Mouse (Mus musculus): Measurements from ENCODE around the gene Lias.
A peak's percentile ranks its signal among the peaks of the same experiment; 100 is the strongest.

Gene Lias

GRCm38 (mm10) chr5:65425251-65425650 is 34.0 kb downstream of the Lias start:
- DNase-seq (ENCODE audit: low spot score in 2 of 2), result no peak

GRCm38 (mm10) chr5:65428321-65428720 is 37.0 kb downstream of the Lias start:
- DNase-seq (ENCODE audit: low spot score in 2 of 2), result no peak

GRCm38 (mm10) chr5:65429441-65429840 is 38.1 kb downstream of the Lias start:
- DNase-seq (ENCODE audit: low spot score in 2 of 2), result no peak

GRCm38 (mm10) chr5:65434471-65435362 is 43.4 kb downstream of the Lias start:
- DNase-seq (ENCODE audit: low spot score in 2 of 2), result peak; percentile 44 to 65

- DNase-seq (ENCODE audit: low spot score in 2 of 2), result no peak
Measured at GRCm38 (mm10) chr5:65435363-65435805, 44.1 kb downstream of the Lias start.

GRCm38 (mm10) chr5:65435806-65436561 is 44.7 kb downstream of the Lias start, which contains the start of gene Ugdh:
Gene Ugdh, minus strand, starts transcription at chr5:65435949.
- DNase-seq (ENCODE audit: low spot score in 2 of 2), result peak; percentile 97 to 98

- DNase-seq (ENCODE audit: low spot score in 2 of 2), result no peak
Measured at GRCm38 (mm10) chr5:65438041-65438440, 46.7 kb downstream of the Lias start.

- no peak for DNase-seq (ENCODE audit: low spot score in 2 of 2)
Measured at GRCm38 (mm10) chr5:65444981-65445380, 53.7 kb downstream of the Lias start.

GRCm38 (mm10) chr5:65446756-65447155 is 55.5 kb downstream of the Lias start:
- DNase-seq (ENCODE audit: low spot score in 2 of 2), result no peak

- no peak for DNase-seq (ENCODE audit: low spot score in 2 of 2)
Measured at GRCm38 (mm10) chr5:65447826-65448225, 56.5 kb downstream of the Lias start.

GRCm38 (mm10) chr5:65448941-65449340 is 57.6 kb downstream of the Lias start:
- DNase-seq (ENCODE audit: low spot score in 2 of 2), result no peak

GRCm38 (mm10) chr5:65454771-65455170 is 63.5 kb downstream of the Lias start:
- no peak for DNase-seq (ENCODE audit: low spot score in 2 of 2)

- no peak for DNase-seq (ENCODE audit: low spot score in 2 of 2)
Measured at GRCm38 (mm10) chr5:65457086-65457827, 66.0 kb downstream of the Lias start.

GRCm38 (mm10) chr5:65457846-65458245 is 66.5 kb downstream of the Lias start:
- no peak for DNase-seq (ENCODE audit: low spot score in 2 of 2)

GRCm38 (mm10) chr5:65459454-65459853 is 68.2 kb downstream of the Lias start:
- DNase-seq (ENCODE audit: low spot score in 2 of 2), result no peak
